Mouse (Mus musculus) inflammation-experienced regulatory T-cells (primary cell): ENCODE results near the gene Tmem265. TPM values are rescaled to one million over a fixed set of nuclear protein-coding genes. Genes with fewer than 3 reads are reported as not detected.

Source experiments
- polyA plus RNA-seq, 2 experiments: library from polyadenylated mRNA; unstranded; fragments of 100-300 nt; shearing (Covaris generic); gene quantifications; one replicate each; pipeline ENCODE4 v1.2.1; 2017

The Tmem265 gene
- 10 to 100 TPM; 11.5 to 15.8 TPM for polyA plus RNA-seq

GRCm38 (mm10) chr7:127561340-127561858 is at the start of gene Tmem265:
TSS of gene Tmem265 (plus strand) at chr7:127561390.

GRCm38 (mm10) chr7:127511808-127512230 is 49.4 kb upstream of the Tmem265 start, which contains the start of gene Srcap:
TSS of gene Srcap (plus strand) at chr7:127511983.

GRCm38 (mm10) chr7:127519284-127519683 is 41.9 kb upstream of the Tmem265 start, which contains the start of gene Gm42715:
TSS of gene Gm42715 (plus strand) at chr7:127519584.

GRCm38 (mm10) chr7:127572895-127573471 is 11.8 kb downstream of the Tmem265 start, which contains the start of gene Phkg2:
TSS of gene Phkg2 (plus strand) at chr7:127573340.

GRCm38 (mm10) chr7:127588011-127588871 is 27.1 kb downstream of the Tmem265 start, which contains the start of the genes Ccdc189 and Rnf40:
TSS of gene Ccdc189 (minus strand) at chr7:127588595.
TSS of gene Rnf40 (plus strand) at chr7:127588767.

GRCm38 (mm10) chr7:127614891-127615843 is 54.0 kb downstream of the Tmem265 start, which contains the start of gene Zfp629:
TSS of gene Zfp629 (minus strand) at chr7:127615797.

Other genes starting within 250 kb of the Tmem265 start
- under 1 TPM in 1 of 2 experiments, not detected in 1; 0.55 TPM for gene Zfp768, start 215.8 kb upstream of the Tmem265 start, polyA plus RNA-seq
- 10 to 100 TPM; 15.1 to 22.7 TPM for gene Zfp747, start 185.3 kb upstream of the Tmem265 start, polyA plus RNA-seq
- 10 to 100 TPM in 1 of 2 experiments, 1 to 10 TPM in 1; 7.4 to 15.1 TPM for gene 9130019O22Rik, start 174.2 kb upstream of the Tmem265 start, polyA plus RNA-seq
- gene E430018J23Rik, start 167.8 kb upstream of the Tmem265 start, polyA plus RNA-seq = 1 to 10 TPM; 6.3 to 6.7 TPM
- gene Zfp764, start 154.6 kb upstream of the Tmem265 start, polyA plus RNA-seq = 10 to 100 TPM; 13.3 to 15.4 TPM
- gene Zfp688, start 139.3 kb upstream of the Tmem265 start, polyA plus RNA-seq = 10 to 100 TPM; 43.5 to 48.6 TPM
- 10 to 100 TPM in 1 of 2 experiments, 1 to 10 TPM in 1; 5.1 to 13.4 TPM for gene Zfp689, start 112.2 kb upstream of the Tmem265 start, polyA plus RNA-seq
- 100 to 1,000 TPM; 126 to 153 TPM for gene Prr14, start 101.8 kb upstream of the Tmem265 start, polyA plus RNA-seq
- gene Fbrs, start 82.2 kb upstream of the Tmem265 start, polyA plus RNA-seq = 10 to 100 TPM; 16.7 to 18.1 TPM
- gene Srcap, start 49.4 kb upstream of the Tmem265 start, polyA plus RNA-seq = 10 to 100 TPM; 53.0 to 56.2 TPM
- gene Gm42715, start 41.8 kb upstream of the Tmem265 start, polyA plus RNA-seq = 1 to 10 TPM; 6.6 to 9.7 TPM
- 100 to 1,000 TPM; 108 to 132 TPM for gene Phkg2, start 11.9 kb downstream of the Tmem265 start, polyA plus RNA-seq
- 1 to 10 TPM in 1 of 2 experiments, under 1 TPM in 1; 0.82 to 1.1 TPM for gene Ccdc189, start 27.2 kb downstream of the Tmem265 start, polyA plus RNA-seq
- gene Rnf40, start 27.4 kb downstream of the Tmem265 start, polyA plus RNA-seq = 100 to 1,000 TPM; 107 to 163 TPM
- gene Zfp629, start 54.4 kb downstream of the Tmem265 start, polyA plus RNA-seq = under 1 TPM in 1 of 2 experiments, not detected in 1; 0.24 TPM
- 10 to 100 TPM; 79.5 to 92.8 TPM for gene Bcl7c, start 147.5 kb downstream of the Tmem265 start, polyA plus RNA-seq
- under 1 TPM in 1 of 2 experiments, not detected in 1; 0.19 TPM for gene Ctf1, start 151.3 kb downstream of the Tmem265 start, polyA plus RNA-seq
- gene Ctf2, start 170.8 kb downstream of the Tmem265 start, polyA plus RNA-seq = under 1 TPM in 1 of 2 experiments, not detected in 1; 0.21 TPM
- gene Fbxl19, start 183.2 kb downstream of the Tmem265 start, polyA plus RNA-seq = 1 to 10 TPM in 1 of 2 experiments, under 1 TPM in 1; 0.80 to 1.0 TPM
- gene Orai3, start 208.4 kb downstream of the Tmem265 start, polyA plus RNA-seq = 10 to 100 TPM; 20.0 to 30.8 TPM
- 1 to 10 TPM; 3.8 to 6.5 TPM for gene Setd1a, start 215.3 kb downstream of the Tmem265 start, polyA plus RNA-seq
- gene Gm49388, start 224.2 kb downstream of the Tmem265 start, polyA plus RNA-seq = not detected
- 1 to 10 TPM; 1.6 to 6.7 TPM for gene Hsd3b7, start 239.2 kb downstream of the Tmem265 start, polyA plus RNA-seq